Mouse (Mus musculus) lung, postnatal 4 days (tissue): ENCODE results near the gene Top3a.

Experiments
- DNase-seq, 2 experiments: peaks; one replicate each; pipeline ENCODE4 v3.0.0; 2021

Top3a gene

DNA sequence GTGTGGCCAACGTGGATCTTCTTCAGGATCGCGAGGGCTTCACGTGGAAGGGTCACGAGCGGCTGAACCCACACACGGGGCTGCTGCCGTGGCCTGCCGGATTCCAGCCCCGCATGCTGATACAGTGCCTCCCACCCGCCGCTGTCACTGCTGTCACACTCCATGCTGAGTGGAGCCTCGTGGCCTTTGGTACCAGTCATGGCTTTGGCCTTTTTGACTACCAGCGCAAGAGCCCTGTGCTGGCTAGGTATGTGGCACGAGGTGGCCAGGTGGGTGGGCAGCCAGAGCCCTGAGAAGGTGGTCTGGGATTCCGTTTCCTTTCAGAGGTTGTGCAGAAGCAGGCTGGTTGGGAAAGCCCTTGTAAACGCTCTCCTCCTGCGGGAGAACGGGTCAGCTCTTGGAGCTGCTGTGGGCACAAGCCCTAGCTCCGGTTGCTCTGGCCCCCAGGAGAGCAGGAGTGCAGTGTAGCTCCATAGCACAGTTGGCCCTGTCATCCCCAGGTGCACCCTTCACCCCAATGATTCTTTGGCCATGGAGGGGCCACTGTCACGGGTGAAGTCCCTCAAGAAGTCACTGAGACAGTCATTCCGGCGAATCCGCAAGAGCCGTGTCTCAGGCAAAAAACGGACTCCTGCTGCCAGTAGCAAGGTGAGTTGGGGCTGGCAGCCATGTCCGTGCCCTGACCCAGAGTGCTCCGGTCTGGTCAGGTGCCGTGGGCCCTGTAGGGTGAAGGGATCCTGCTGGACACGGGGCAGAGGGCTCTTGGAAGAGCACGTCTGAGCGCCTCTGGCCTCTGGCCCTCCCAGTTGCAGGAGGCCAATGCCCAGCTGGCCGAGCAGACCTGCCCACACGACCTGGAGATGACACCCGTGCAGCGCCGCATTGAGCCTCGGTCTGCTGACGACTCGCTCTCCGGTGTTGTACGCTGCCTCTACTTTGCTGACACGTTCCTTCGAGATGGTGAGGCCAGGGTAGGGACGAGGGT lies 67.4 kb downstream of the Top3a start:
- peak in 1 of 2 experiments; percentile 19 for DNase-seq

GRCm38 (mm10) chr11:60708631-60709030 lies 68.5 kb downstream of the Top3a start:
- DNase-seq = peak in 1 of 2 experiments; percentile 17

- DNase-seq = peak; percentile 82 to 86
Measured at GRCm38 (mm10) chr11:60707672-60708071, 69.5 kb downstream of the Top3a start.

GRCm38 (mm10) chr11:60706696-60707480 lies 70.3 kb downstream of the Top3a start:
- DNase-seq = peak in 1 of 2 experiments; percentile 22

DNA sequence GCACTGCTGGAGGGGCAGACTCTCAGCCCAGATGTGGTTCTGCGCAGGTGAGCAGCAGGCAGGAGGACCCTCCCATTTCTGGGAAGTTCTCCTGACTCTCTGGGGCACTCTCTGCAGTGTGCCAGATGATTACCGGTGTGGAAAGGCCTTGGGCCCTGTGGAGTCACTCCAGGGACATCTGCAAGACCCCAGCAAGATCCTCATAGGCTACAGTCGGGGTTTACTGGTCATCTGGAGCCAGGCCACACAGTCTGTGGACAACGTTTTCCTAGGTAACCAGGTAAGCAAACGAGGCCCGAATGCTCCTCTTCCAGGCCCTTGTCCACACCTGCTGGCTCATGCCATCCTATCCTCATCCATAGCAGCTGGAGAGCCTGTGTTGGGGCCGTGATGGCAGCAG lies 71.1 kb downstream of the Top3a start:
- peak in 1 of 2 experiments; percentile 19 for DNase-seq

DNA sequence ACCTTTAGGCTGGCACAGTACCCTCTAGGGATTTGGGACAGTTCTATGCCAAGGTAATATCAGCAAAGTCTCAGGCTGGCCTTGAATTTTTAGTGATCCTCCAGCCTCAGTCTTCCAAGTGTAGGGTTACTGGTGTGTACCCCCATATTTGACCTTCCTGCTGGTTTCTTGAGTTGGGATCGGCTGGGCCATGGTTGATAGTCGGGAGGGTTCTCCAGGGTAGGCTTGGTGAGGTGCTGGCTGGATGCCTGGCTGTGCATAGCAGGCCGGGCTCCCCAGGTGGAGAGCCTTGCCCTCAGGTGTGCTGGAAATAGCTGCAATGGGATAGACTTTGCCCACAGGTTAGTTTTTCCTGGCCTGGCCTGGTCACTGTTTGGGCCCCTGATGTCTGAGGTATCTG lies 71.9 kb downstream of the Top3a start:
- peak in 1 of 2 experiments; percentile 15 for DNase-seq

DNA sequence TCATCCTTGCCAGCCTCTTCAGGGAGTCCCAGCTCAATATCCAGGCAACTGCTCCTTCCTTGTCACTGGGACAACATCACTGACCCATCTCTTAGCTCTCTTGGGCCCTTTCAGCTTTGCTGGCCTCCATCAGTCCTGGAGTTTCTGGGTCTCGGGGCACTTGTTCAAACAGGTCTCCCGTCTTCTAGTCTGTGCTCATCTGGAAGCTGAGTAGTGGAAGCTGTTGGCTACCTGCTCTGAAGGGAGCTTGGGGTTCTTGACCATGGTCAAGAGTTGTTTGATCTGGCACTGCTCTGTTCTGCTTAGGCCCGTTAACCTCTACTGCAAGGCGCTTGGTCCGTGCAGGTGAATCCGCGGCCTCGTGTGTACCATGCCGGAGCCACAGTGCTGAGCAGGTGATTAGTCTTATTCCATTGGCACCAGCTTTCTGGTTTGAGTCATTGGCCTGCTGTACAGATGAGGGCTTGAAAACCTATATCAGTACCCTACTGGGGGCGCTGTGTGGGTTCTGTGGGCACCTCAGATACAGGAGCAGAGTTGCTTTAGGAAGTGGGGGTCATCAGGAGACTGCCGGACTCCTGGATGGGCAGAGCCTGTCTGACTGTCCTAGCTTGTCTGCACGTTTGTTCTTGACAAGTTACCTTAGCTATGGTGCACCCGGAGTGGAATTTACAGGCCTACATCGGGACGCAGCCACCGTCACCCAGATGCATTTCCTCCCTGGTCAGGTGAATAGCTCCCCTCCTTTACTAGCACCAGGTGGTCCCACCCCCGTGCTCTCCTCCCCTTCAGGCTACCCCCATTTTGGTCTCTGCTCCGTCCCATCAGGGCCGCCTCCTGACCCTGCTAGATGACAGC lies 72.9 kb downstream of the Top3a start:
- peak in 1 of 2 experiments; percentile 19 for DNase-seq

DNA sequence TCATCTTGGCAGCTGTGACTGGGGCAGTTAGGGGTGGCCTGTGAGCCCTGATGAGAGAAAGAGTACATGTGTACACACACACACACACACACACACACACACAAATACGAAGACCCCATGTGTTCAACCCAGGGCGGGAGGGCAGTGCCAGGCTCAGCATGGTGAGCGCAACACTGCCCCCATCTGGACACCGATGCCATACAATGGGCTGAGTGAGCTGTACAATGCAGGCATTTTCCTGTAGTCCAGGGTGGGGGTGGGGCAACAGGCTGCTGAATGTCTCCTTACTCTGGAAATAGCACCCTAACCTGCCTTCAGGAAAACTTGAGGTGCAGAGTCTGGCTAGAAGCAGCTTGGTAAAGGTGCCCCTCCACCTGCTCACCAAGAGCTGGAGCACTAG lies 74.0 kb downstream of the Top3a start:
- peak; percentile 74 to 80 for DNase-seq

GRCm38 (mm10) chr11:60701611-60702010 lies 75.6 kb downstream of the Top3a start:
- DNase-seq = peak; percentile 4 to 23

DNA sequence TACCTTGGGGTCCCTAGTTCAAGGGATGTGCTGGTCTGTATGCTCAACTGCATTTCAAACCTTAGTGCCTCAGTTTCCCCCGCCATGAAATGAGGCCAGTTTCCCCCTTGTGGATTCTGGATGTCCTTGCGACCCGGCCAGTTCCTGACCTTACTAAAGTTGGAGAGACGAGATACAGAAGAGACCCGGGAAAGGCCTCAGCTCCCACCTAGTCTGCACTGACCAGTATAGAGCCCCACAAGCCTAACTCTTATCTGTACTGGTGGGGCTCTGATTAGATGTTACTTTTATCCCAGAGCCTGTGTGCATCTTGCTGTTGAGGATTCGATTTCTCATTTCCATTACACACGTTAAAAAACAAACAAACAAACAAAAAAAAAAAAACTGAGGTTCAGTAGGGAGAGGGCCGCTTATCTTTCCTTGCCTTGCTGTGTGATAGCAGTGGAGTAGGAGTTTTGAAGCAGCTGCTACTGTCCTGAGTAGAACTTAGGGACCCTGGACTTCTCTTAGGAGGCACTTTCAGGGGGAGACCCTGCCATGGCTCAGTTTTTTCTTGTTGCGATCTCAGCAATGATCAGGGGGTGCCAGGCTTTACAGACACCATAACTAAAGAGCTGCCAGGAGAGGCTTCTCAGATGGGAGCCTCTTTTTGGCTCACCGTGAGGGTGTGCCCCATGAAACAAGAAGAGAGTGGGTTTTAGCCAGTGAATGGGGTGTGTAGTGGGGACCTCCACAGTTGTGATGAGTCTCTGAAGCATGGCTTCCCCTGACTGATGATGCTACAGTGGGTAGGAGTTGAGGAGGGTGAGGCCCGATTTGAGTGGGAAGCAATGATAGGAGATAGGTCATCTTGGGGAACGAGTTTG lies 76.6 kb downstream of the Top3a start:
- peak; percentile 4 to 19 for DNase-seq

- peak; percentile 88 to 95 for DNase-seq
Measured at GRCm38 (mm10) chr11:60699524-60700075, 77.6 kb downstream of the Top3a start, which contains the start of gene Llgl1. Gene Llgl1 (plus strand): TSS chr11:60699723.

- DNase-seq = peak; percentile 85 to 89
Measured at GRCm38 (mm10) chr11:60698806-60699523, 78.2 kb downstream of the Top3a start.

GRCm38 (mm10) chr11:60697561-60697960 lies 79.6 kb downstream of the Top3a start:
- DNase-seq = no peak

DNA sequence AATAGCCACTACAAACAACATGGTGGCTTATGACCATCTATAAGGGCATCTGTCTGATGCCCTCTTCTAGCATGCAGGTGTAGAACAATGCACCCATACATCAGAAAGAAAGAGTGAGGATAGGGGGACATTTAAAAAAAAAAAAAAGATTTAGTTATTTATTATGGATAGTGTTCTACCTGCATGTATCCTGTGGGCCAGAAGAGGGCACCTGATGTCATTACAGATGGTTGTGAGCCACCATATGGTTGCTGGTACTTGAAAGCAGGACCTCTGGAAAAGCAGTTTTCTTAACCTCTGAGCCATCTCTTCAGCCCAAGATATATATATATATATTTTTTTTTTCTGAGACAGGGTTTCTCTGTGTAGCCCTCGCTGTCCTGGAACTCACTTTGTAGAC lies 81.0 kb downstream of the Top3a start:
- no peak for DNase-seq
